In the genomic region with DNA sequence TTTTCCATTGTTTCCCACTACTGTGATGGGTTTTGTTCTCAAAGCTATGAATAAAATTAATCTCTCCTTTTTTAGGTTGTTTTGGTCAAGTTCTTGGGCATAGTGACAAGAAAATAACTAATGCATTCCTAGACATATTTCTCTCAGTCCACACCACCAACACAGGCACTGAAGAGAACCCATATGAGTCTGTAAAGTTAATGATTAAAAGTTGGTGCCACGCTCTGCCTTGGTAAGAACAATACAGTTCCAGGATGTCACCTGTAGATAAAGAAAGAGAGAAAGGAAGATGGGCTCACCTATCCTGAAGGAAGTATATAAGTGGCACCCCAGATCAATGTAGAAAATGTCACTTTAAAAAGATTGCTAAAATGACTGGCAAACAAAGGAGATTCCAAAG, we compare ENCODE assay signal across 21 mouse cellular contexts. TPM values are rescaled to one million over a fixed set of nuclear protein-coding genes. Genes with fewer than 3 reads are reported as not detected.
DNase-seq lines count a peak whose midpoint lies in the region; ATAC-seq and TF ChIP-seq lines count a peak whose summit lies in the region.
"Had no signal": no experiment of that assay in that cellular context is flagged by ENCODE, and none has a peak within 500 bp of the region (broad histone marks: within the 10 kb centered on the region; RNA-seq: fewer than 3 reads in every experiment).

No protein-coding gene starts in this region.

- H3K9me3 ChIP-seq in intestine, embryonic 15.5 days = no peaks in the 10 kb centered on the region
- no peaks in the 10 kb centered on the region for H3K9me3 ChIP-seq in intestine, embryonic 16.5 days (ENCODE audit: control insufficient read depth, low read length)
- H3K9me3 ChIP-seq in intestine, postnatal 0 days (ENCODE audit: control insufficient read depth) = no peaks in the 10 kb centered on the region
- H3K9me3 ChIP-seq in neural tube, embryonic 15.5 days (replicated peaks) = no peaks in the 10 kb centered on the region
- H3K9me3 ChIP-seq: G1E had no signal

- H3K27me3 ChIP-seq in intestine, embryonic 15.5 days (replicated peaks) = no peaks in the 10 kb centered on the region
- no peaks in the 10 kb centered on the region for H3K27me3 ChIP-seq in intestine, embryonic 16.5 days (replicated peaks; ENCODE audit: control insufficient read depth, insufficient read depth, low read length)
- H3K27me3 ChIP-seq in intestine, postnatal 0 days (replicated peaks; ENCODE audit: control insufficient read depth, insufficient read depth, low read length) = no peaks in the 10 kb centered on the region
- no peaks in the 10 kb centered on the region for H3K27me3 ChIP-seq in neural tube, embryonic 15.5 days (replicated peaks)
- no peaks in the 10 kb centered on the region for H3K27me3 ChIP-seq in kidney, adult 2 months (replicated peaks; ENCODE audit: control insufficient read depth, insufficient read depth, low read length)
- H3K27me3 ChIP-seq in heart, adult 2 months (ENCODE audit: control insufficient read depth, insufficient read depth, low read length) = no peaks in the 10 kb centered on the region
- H3K27me3 ChIP-seq: CH12.LX, Patski had no signal

- no peaks in the 10 kb centered on the region for H3K4me1 ChIP-seq in intestine, embryonic 15.5 days (replicated peaks)
- H3K4me1 ChIP-seq in intestine, embryonic 16.5 days (ENCODE audit: control insufficient read depth, insufficient read depth, low read length) = peaks cover 4% of the 10 kb centered on the region; the same call in 1 of the 2 replicates
- peaks cover 14% of the 10 kb centered on the region; the same call in 1 of the 2 replicates for H3K4me1 ChIP-seq in intestine, postnatal 0 days (replicated peaks; ENCODE audit: control insufficient read depth, insufficient read depth, low read length)
- H3K4me1 ChIP-seq in neural tube, embryonic 15.5 days = no peaks in the 10 kb centered on the region
- H3K4me1 ChIP-seq in kidney, adult 2 months (ENCODE audit: control insufficient read depth, insufficient read depth, low read length) = no peaks in the 10 kb centered on the region
- no peaks in the 10 kb centered on the region for H3K4me1 ChIP-seq in heart, adult 2 months (ENCODE audit: control insufficient read depth, insufficient read depth, low read length)

- no peak overlapping the region for H3K9ac ChIP-seq in intestine, embryonic 15.5 days
- H3K9ac ChIP-seq in intestine, embryonic 16.5 days (ENCODE audit: low read depth, low read length) = no peak overlapping the region
- no peak overlapping the region for H3K9ac ChIP-seq in intestine, postnatal 0 days (ENCODE audit: low read depth, low read length)
- no peak overlapping the region for H3K9ac ChIP-seq in neural tube, embryonic 15.5 days (replicated peaks)
- no peak overlapping the region for H3K9ac ChIP-seq in heart, adult 2 months (ENCODE audit: low read depth, low read length)

- intact Hi-C loops in heart, adult 2 months (cut with DNase I) = no loop called here

- peak; percentile 76 for ATAC-seq in intestine, embryonic 15.5 days
- ATAC-seq in intestine, embryonic 16.5 days = peak; percentile 82
- ATAC-seq in intestine, postnatal 0 days = 0 out of 2 replicates have a peak, but pooled peaks have one; percentile 41
- ATAC-seq in neural tube, embryonic 15.5 days (ENCODE audit: low FRiP score) = no peak
- ATAC-seq: activated CD4-positive, CD25-positive, alpha-beta regulatory T cell, adult 4 months; CD4-positive, CD25-positive, alpha-beta regulatory T cell, adult 4 months; Patski had no signal

- no peak overlapping the region for H3K27ac ChIP-seq in intestine, embryonic 15.5 days
- peak overlapping the region; percentile 18; the same call in 1 of the 2 replicates for H3K27ac ChIP-seq in intestine, embryonic 16.5 days (ENCODE audit: low read length)
- H3K27ac ChIP-seq in intestine, postnatal 0 days (ENCODE audit: low read depth, low read length) = no peak overlapping the region
- H3K27ac ChIP-seq in neural tube, embryonic 15.5 days (replicated peaks) = no peak overlapping the region
- H3K27ac ChIP-seq in kidney, adult 2 months (ENCODE audit: insufficient read depth, low read depth, low read length) = no peak overlapping the region
- no peak overlapping the region for H3K27ac ChIP-seq in heart, adult 2 months

- 66% methylated on average over 1 of the region's 1 CpGs for WGBS in intestine, embryonic 15.5 days
- 68% methylated on average over 1 of the region's 1 CpGs for WGBS in intestine, embryonic 16.5 days
- WGBS in intestine, postnatal 0 days = 35% methylated on average over 1 of the region's 1 CpGs
- 88% methylated on average over 1 of the region's 1 CpGs for WGBS in neural tube, embryonic 15.5 days
- 40% methylated on average over 1 of the region's 1 CpGs for WGBS in kidney, adult 2 months
- WGBS in heart, adult 2 months = 88% methylated on average over 1 of the region's 1 CpGs

- H3K36me3 ChIP-seq in intestine, embryonic 15.5 days = no peaks in the 10 kb centered on the region
- no peaks in the 10 kb centered on the region for H3K36me3 ChIP-seq in intestine, embryonic 16.5 days (ENCODE audit: control insufficient read depth, insufficient read depth, low read length)
- H3K36me3 ChIP-seq in intestine, postnatal 0 days (ENCODE audit: control insufficient read depth, insufficient read depth) = no peaks in the 10 kb centered on the region
- no peaks in the 10 kb centered on the region for H3K36me3 ChIP-seq in neural tube, embryonic 15.5 days
- H3K36me3 ChIP-seq in kidney, adult 2 months (ENCODE audit: control insufficient read depth, insufficient read depth, low read length) = no peaks in the 10 kb centered on the region
- no peaks in the 10 kb centered on the region for H3K36me3 ChIP-seq in heart, adult 2 months (ENCODE audit: control insufficient read depth, insufficient read depth, low read length)
- H3K36me3 ChIP-seq: G1E had no signal

- DNase-seq in kidney, adult 2 months = no peak
- DNase-seq in heart, adult 2 months = no peak
- DNase-seq: adrenal gland, adult 2 months; adrenal gland, adult 8-10 months; adrenal gland, postnatal 10 days; adrenal gland, postnatal 14 days; adrenal gland, postnatal 25 days; adrenal gland, postnatal 36 days; B cell, adult 2 months; cerebellum, adult 11 months; cerebellum, adult 11-12 months; cerebellum, adult 18-20 months had no signal

- H3K4me2 ChIP-seq in intestine, embryonic 15.5 days (replicated peaks) = no peak overlapping the region
- H3K4me2 ChIP-seq in intestine, embryonic 16.5 days (ENCODE audit: low read depth, low read length) = no peak overlapping the region
- no peak overlapping the region for H3K4me2 ChIP-seq in intestine, postnatal 0 days (replicated peaks; ENCODE audit: low read depth)
- no peak overlapping the region for H3K4me2 ChIP-seq in neural tube, embryonic 15.5 days

- no peak for TF ChIP-seq EP300 in heart, adult 2 months (IDR thresholded peaks at IDR 0.05; ENCODE audit: insufficient read depth, low read depth, low read length)

- no peaks in the 10 kb centered on the region for H3K79me2 ChIP-seq in heart, adult 2 months (replicated peaks; ENCODE audit: control insufficient read depth, insufficient read depth, low read length)

- H3K4me3 ChIP-seq in intestine, embryonic 15.5 days (replicated peaks) = no peak overlapping the region
- no peak overlapping the region for H3K4me3 ChIP-seq in intestine, embryonic 16.5 days (ENCODE audit: low read length)
- no peak overlapping the region for H3K4me3 ChIP-seq in intestine, postnatal 0 days (ENCODE audit: low read depth, low read length)
- H3K4me3 ChIP-seq in neural tube, embryonic 15.5 days (replicated peaks) = no peak overlapping the region
- no peak overlapping the region for H3K4me3 ChIP-seq in kidney, adult 2 months (ENCODE audit: insufficient read depth, low read depth, low read length)
- no peak overlapping the region for H3K4me3 ChIP-seq in heart, adult 2 months

- no peak for TF ChIP-seq CTCF in intestine, postnatal 0 days (IDR thresholded peaks at IDR 0.05; ENCODE audit: low read depth)
- TF ChIP-seq CTCF in kidney, adult 2 months (conservative IDR thresholded peaks at IDR 0.05; ENCODE audit: insufficient read depth, insufficient read length, low read depth, low read length) = no peak
- no peak for TF ChIP-seq CTCF in heart, adult 2 months (IDR thresholded peaks at IDR 0.05)

- no peak for TF ChIP-seq POLR2A in kidney, adult 2 months (IDR thresholded peaks at IDR 0.05; ENCODE audit: low read depth, low read length)
- TF ChIP-seq POLR2A in heart, adult 2 months (IDR thresholded peaks at IDR 0.05; ENCODE audit: insufficient read depth, low read depth, low read length) = no peak

RNA-seq across cellular contexts. Expression of gene Cdyl, which starts 32.3 kb away (rescaled TPM):
- polyA plus RNA-seq in intestine, embryonic 15.5 days (2015; fragmentation: Nextera tagmentation; extraction: Ambion mirVana) = 8.9 and 10.3 TPM in 2 replicates
- polyA plus RNA-seq in intestine, embryonic 16.5 days (2015; fragmentation: Nextera tagmentation; extraction: Ambion mirVana) = 3.4 and 3.5 TPM in 2 replicates
- 6.0 and 6.4 TPM in 2 replicates for polyA plus RNA-seq in intestine, postnatal 0 days (2015; fragmentation: Nextera tagmentation; extraction: Ambion mirVana)
- polyA plus RNA-seq in neural tube, embryonic 15.5 days (2015; fragmentation: Nextera tagmentation; extraction: Ambion mirVana) = 5.3 and 5.6 TPM in 2 replicates
- polyA plus RNA-seq in kidney, adult 2 months (2012; rRNA removed) = 2.7 and 2.8 TPM in 2 replicates
- 10 to 100 TPM in 1 of 2 experiments, 1 to 10 TPM in 1; 8.4 to 11.2 TPM for total RNA-seq in heart, adult 2 months (2021)
- 3.1 and 4.2 TPM in 2 replicates for polyA plus RNA-seq in heart, adult 2 months (2012; rRNA removed)
